Mouse (Mus musculus): ENCODE measurements at regions not wholly inside any gene's neighbourhood (a gene's known extent, or its start where the extent isn't known, plus 50 kb on each side); places are given as distances from the start of the nearest gene placed in this dataset.
"Not testable (repeated sequence)": the region's sequence is repeated elsewhere in the genome, so short reads cannot be mapped to it uniquely, and the experiment has no call there.

GRCm38 (mm10) chr1:17451204-17451866 is 694.4 kb downstream of the Crisp4 start:
- no peak overlapping the region for H3K4me2 ChIP-seq (ENCODE audit: low read depth, low read length)
- H3K4me1 ChIP-seq (ENCODE audit: control insufficient read depth, insufficient read depth): no peaks in the 10 kb centered on the region
- DNase-seq (ENCODE audit: low spot score): no peak
- no peaks in the 10 kb centered on the region for H3K36me3 ChIP-seq (replicated peaks; ENCODE audit: control insufficient read depth, insufficient read depth, low read length)
- no peak overlapping the region for H3K4me3 ChIP-seq (ENCODE audit: low read depth, low read length)
- TF ChIP-seq CTCF (IDR thresholded peaks at IDR 0.05; ENCODE audit: low read depth) (no peak), EP300 (IDR thresholded peaks at IDR 0.05; ENCODE audit: low read depth) (no peak)
- 64% methylated on average over 2 of the region's 2 CpGs for WGBS
- H3K9ac ChIP-seq (replicated peaks; ENCODE audit: low read depth, low read length): no peak overlapping the region
- no peaks in the 10 kb centered on the region for H3K27me3 ChIP-seq (ENCODE audit: control insufficient read depth, insufficient read depth, low read length)
- ATAC-seq (ENCODE audit: insufficient read depth, low read depth): no peak
- H3K27ac ChIP-seq (ENCODE audit: low read depth): peak overlapping the region; percentile 19; the same call in 1 of the 2 replicates
- no peaks in the 10 kb centered on the region for H3K9me3 ChIP-seq (replicated peaks; ENCODE audit: control insufficient read depth, low read length)

DNA sequence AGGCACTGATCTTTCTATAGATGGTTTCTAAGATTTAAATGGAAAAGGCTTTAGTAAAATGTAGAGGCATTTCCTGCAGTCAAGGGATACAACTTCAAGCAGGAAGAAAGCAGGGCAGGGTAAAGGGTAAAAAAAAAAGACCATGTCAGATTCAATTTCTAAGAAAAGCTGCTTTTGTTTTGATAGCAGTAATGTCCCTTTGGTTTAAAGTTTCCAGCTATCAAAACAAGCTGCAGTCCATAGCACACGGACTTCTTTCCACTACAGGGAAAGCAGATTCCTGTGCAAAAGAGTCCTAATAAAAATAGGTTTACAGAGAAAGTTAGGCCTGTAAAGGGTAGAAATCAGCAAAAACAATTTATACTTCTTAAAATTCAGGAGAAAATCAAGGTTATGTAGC is 695.0 kb downstream of the Crisp4 start:
- Histone ChIP-seq H3K9me3 (replicated peaks; ENCODE audit: control insufficient read depth, low read length) (no peaks in the 10 kb centered on the region), H3K4me1 (ENCODE audit: control insufficient read depth, insufficient read depth) (no peaks in the 10 kb centered on the region), H3K4me2 (ENCODE audit: low read depth, low read length) (no peak overlapping the region), H3K27me3 (ENCODE audit: control insufficient read depth, insufficient read depth, low read length) (no peaks in the 10 kb centered on the region), H3K36me3 (replicated peaks; ENCODE audit: control insufficient read depth, insufficient read depth, low read length) (no peaks in the 10 kb centered on the region), H3K4me3 (ENCODE audit: low read depth, low read length) (no peak overlapping the region), H3K27ac (ENCODE audit: low read depth) (peak overlapping the region; percentile 34), H3K9ac (replicated peaks; ENCODE audit: low read depth, low read length) (no peak overlapping the region)
- ATAC-seq (ENCODE audit: insufficient read depth, low read depth) (no peak), DNase-seq (ENCODE audit: low spot score) (peak; percentile 8)
- TF ChIP-seq CTCF (IDR thresholded peaks at IDR 0.05; ENCODE audit: low read depth) (no peak), EP300 (IDR thresholded peaks at IDR 0.05; ENCODE audit: low read depth) (no peak)
- WGBS: 21% methylated on average over 1 of the region's 1 CpGs

DNA sequence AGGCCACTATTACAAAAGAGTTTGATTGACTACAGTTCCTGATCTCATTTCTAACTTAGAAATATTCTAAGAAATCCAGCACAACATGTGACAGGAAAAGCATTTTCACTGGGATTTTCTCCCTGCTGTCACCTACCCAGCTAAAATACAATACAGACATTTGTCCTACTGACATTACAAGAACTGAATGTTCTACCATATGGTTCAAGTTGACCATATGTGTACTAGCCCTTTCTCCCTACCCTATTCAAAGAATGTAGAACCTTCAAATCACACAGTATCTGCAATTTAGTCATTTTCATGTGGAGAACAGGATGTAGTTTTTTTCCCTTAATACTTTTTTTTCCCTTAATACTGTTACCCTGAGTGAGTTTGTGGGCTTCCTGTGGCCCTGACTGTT is 695.4 kb downstream of the Crisp4 start:
- TF ChIP-seq EP300 (IDR thresholded peaks at IDR 0.05; ENCODE audit: low read depth) (no peak), CTCF (IDR thresholded peaks at IDR 0.05; ENCODE audit: low read depth) (no peak)

DNA sequence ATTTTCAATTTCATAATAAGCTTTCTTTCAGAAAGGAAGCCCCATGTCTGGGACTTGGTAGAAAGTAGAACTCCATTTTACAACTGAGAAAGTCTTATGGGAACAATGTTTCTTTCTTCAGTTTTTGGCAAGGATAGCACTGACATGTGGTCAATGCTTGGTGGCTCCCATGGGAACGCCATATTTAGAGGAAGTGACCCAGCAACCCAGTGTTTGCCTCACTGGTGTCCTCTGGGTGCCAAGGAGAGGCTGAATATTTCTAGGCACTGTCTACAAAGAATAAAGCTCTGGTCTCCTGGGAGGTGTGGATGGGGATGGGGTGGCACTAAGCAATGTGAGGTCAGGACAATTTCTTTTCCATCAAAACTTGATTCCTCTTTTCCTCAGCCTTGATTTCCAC is 696.4 kb downstream of the Crisp4 start:
- H3K4me2 ChIP-seq (ENCODE audit: low read depth, low read length): no peak overlapping the region
- no peaks in the 10 kb centered on the region for H3K4me1 ChIP-seq (ENCODE audit: control insufficient read depth, insufficient read depth)
- no peak overlapping the region for H3K27ac ChIP-seq (ENCODE audit: low read depth)
- H3K9me3 ChIP-seq (replicated peaks; ENCODE audit: control insufficient read depth, low read length): no peaks in the 10 kb centered on the region
- ATAC-seq (ENCODE audit: insufficient read depth, low read depth) (no peak), DNase-seq (ENCODE audit: low spot score) (no peak)
- H3K27me3 ChIP-seq (ENCODE audit: control insufficient read depth, insufficient read depth, low read length): no peaks in the 10 kb centered on the region
- H3K4me3 ChIP-seq (ENCODE audit: low read depth, low read length): no peak overlapping the region
- H3K9ac ChIP-seq (replicated peaks; ENCODE audit: low read depth, low read length): no peak overlapping the region
- H3K36me3 ChIP-seq (replicated peaks; ENCODE audit: control insufficient read depth, insufficient read depth, low read length): no peaks in the 10 kb centered on the region
- WGBS: 66% methylated on average over 1 of the region's 1 CpGs
- TF ChIP-seq EP300 (IDR thresholded peaks at IDR 0.05; ENCODE audit: low read depth) (no peak), CTCF (IDR thresholded peaks at IDR 0.05; ENCODE audit: low read depth) (no peak)

More for the DNA sequence above, 695.4 kb downstream of the Crisp4 start:
- peak overlapping the region; percentile 34 for H3K27ac ChIP-seq (ENCODE audit: low read depth)
- no peaks in the 10 kb centered on the region for H3K4me1 ChIP-seq (ENCODE audit: control insufficient read depth, insufficient read depth)
- H3K4me2 ChIP-seq (ENCODE audit: low read depth, low read length): no peak overlapping the region
- H3K36me3 ChIP-seq (replicated peaks; ENCODE audit: control insufficient read depth, insufficient read depth, low read length): no peaks in the 10 kb centered on the region
- ATAC-seq (ENCODE audit: insufficient read depth, low read depth) (no peak), DNase-seq (ENCODE audit: low spot score) (peak; percentile 8)
- no peak overlapping the region for H3K9ac ChIP-seq (replicated peaks; ENCODE audit: low read depth, low read length)
- H3K9me3 ChIP-seq (replicated peaks; ENCODE audit: control insufficient read depth, low read length): no peaks in the 10 kb centered on the region
- H3K4me3 ChIP-seq (ENCODE audit: low read depth, low read length): no peak overlapping the region
- H3K27me3 ChIP-seq (ENCODE audit: control insufficient read depth, insufficient read depth, low read length): no peaks in the 10 kb centered on the region

DNA sequence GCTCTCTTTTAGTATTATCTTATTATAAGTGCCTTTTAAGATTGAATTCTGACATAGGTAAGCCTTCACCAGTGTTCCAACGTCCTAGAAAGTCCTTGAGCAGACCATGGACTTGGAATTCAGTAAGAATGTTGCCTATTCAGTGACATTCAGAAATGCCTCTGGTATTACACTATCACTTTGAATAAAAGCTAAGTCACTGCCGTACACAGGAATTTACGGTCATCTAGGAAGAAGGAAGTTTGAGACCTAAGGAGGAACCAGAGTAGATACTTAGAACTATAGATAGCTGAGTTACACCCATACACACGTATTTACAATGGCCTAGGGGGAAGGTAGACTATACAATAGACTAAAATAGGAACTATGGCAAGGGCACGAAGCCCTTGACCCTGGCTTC is 711.6 kb downstream of the Crisp4 start:
- WGBS: 40% methylated on average over 5 of the region's 5 CpGs

GRCm38 (mm10) chr1:17415958-17416357 is 729.7 kb downstream of the Crisp4 start:
- no peak overlapping the region for H3K4me3 ChIP-seq (ENCODE audit: low read depth, low read length)
- 50% methylated on average over 3 of the region's 3 CpGs for WGBS
- TF ChIP-seq EP300 (IDR thresholded peaks at IDR 0.05; ENCODE audit: low read depth): no peak
- H3K4me1 ChIP-seq (ENCODE audit: control insufficient read depth, insufficient read depth): no peaks in the 10 kb centered on the region
- no peak overlapping the region for H3K27ac ChIP-seq (ENCODE audit: low read depth)
- H3K9ac ChIP-seq (replicated peaks; ENCODE audit: low read depth, low read length): no peak overlapping the region
- no peaks in the 10 kb centered on the region for H3K27me3 ChIP-seq (ENCODE audit: control insufficient read depth, insufficient read depth, low read length)
- ATAC-seq (ENCODE audit: insufficient read depth, low read depth): no peak
- H3K36me3 ChIP-seq (replicated peaks; ENCODE audit: control insufficient read depth, insufficient read depth, low read length): no peaks in the 10 kb centered on the region
- DNase-seq (ENCODE audit: low spot score): no peak
- H3K9me3 ChIP-seq (replicated peaks; ENCODE audit: control insufficient read depth, low read length): no peaks in the 10 kb centered on the region
- H3K4me2 ChIP-seq (ENCODE audit: low read depth, low read length): no peak overlapping the region

More for the DNA sequence above, 711.6 kb downstream of the Crisp4 start:
- not testable (repeated sequence) for H3K27ac ChIP-seq (ENCODE audit: low read depth); H3K27me3 ChIP-seq (ENCODE audit: control insufficient read depth, insufficient read depth, low read length); H3K9me3 ChIP-seq (replicated peaks; ENCODE audit: control insufficient read depth, low read length); DNase-seq (ENCODE audit: low spot score); ATAC-seq (ENCODE audit: insufficient read depth, low read depth); H3K36me3 ChIP-seq (replicated peaks; ENCODE audit: control insufficient read depth, insufficient read depth, low read length); H3K9ac ChIP-seq (replicated peaks; ENCODE audit: low read depth, low read length); H3K4me3 ChIP-seq (ENCODE audit: low read depth, low read length); H3K4me1 ChIP-seq (ENCODE audit: control insufficient read depth, insufficient read depth); H3K4me2 ChIP-seq (ENCODE audit: low read depth, low read length)
